Mouse (Mus musculus) G1E-ER4 (cell line): ENCODE measurements around the gene Rrp1b. TPM values are rescaled to one million over a fixed set of nuclear protein-coding genes. Genes with fewer than 3 reads are reported as not detected.

Experiments used
- GATA1 ChIP-seq: IDR thresholded peaks from one replicate; pipeline ENCODE4 v1.8.0; 2012; ENCODE audit warnings: low read length, inconsistent platforms
- polyA plus RNA-seq: library from polyadenylated mRNA; stranded (reverse); fragments of >175 nt; gene quantifications from 2 replicates; pipeline ENCODE4 v1.2.3, GENCODE M21; 2012

Gene Rrp1b
- polyA plus RNA-seq, 1 experiment = 289 TPM

DNA sequence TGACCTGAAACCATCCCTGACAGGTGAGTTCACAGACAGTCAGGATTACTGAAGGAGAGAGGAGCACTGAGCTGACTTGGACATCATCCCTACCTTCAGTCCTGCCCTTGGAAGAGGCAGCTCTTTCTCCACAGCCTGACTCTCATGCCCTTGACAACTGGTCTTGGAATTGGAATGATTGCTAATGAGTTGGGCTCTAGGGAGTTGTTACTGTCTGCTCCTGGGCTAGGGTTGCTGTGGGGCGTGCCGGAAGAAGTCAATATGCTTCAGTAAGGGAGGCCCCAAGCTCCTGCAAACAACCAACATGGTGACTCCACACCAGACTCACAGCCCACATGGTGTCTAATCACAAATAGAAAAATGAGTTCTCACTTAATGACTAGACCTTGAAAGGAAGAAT lies 21.9 kb downstream of the Rrp1b start:
- TF ChIP-seq GATA1 = no peak

DNA sequence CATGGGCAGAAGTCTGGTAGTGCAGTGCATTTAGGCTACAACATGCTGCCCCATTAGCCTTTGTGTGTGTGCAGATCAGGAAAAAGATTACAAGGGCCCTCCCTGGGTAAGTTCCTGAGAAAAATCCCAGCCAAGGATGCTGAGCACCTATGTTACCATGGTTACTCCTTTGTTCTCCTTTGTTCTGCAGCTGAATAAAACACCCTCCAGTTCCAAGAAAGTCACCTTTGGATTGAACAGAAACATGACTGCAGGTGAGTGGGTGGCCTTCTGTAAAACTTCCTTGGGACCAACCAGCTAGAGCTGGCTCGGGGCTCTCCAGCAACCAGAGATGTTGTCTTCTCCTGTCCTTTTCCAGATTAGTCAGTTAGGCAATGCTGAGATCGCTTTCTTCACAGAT lies 23.2 kb downstream of the Rrp1b start:
- TF ChIP-seq GATA1 = no peak

DNA sequence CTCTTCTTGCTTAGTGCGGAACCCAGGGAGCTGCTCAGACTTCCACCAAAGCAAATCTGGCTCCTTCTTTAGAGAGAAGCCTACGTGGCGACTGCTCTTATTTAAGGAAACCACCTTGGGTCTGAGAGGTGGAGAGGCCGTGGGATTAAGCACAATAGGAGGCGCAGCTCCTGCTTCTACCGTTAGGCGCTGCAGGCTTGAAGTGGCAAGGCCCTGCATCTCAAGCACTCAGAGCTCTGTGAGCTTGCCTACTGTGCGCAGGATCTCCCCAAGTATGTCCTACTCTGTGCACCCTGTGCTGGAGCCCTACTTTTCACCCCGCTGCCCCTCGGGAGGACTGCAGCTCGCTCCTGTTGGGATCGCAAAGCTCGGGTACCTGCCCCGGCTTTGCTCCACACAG lies 25.3 kb downstream of the Rrp1b start:
- no peak for TF ChIP-seq GATA1

DNA sequence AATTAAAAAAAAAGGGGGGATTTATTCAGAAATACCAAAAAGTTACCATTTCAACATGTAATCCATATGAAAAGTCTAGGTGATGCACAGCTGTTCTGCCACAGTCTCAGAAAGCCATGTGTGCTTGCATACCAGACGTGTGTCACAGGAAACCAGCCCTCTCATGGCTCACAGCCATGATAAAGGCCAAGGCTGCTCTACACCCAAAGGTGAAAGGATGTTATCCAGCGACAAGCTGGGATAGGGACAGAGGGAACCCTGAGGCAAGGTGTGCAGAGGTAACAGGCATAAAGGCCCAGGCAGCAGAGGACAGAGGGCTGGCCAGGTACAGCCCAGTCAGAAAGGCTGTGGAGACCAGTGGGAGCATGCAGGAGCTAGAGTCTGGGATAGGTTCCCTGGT lies 27.8 kb downstream of the Rrp1b start:
- TF ChIP-seq GATA1 = no peak

DNA sequence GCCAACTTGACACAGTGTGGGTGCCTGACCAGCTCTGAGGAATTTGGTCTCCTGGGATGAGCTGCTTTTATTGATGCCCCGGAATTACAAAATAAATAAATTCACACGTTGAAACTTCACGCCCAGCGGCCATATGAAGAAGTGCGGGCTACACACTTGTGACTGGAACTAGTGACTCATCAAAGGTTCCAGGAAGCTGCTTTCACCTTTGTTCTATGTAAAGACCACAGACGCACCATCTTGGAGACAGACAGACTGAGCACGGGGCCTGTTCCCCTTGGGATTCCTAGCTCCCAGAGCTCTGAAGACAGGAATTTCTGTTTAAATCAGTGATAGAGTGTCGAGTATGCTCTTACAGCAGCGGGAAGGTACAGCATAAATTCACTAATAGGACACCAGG lies 31.6 kb downstream of the Rrp1b start:
- TF ChIP-seq GATA1 = no peak

DNA sequence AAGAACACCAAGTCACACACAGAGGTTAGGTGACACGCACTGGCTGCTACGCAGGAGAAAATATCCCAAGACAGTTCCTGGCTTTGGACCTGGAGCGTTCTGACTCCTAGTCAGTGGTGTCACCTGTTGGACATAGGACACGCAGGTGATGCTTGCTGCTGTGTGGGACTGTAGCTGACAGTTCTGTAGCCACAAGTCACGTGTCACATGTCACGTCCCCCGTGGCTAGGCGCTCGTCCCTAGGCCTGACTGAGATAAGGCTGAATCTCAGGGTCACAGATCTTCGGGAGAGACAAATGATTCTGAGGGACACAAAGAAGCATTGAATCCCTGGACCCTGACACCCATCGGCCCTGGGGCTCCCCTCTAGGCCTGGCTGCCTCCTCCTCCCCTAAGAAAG lies 32.5 kb downstream of the Rrp1b start:
- no peak for TF ChIP-seq GATA1

DNA sequence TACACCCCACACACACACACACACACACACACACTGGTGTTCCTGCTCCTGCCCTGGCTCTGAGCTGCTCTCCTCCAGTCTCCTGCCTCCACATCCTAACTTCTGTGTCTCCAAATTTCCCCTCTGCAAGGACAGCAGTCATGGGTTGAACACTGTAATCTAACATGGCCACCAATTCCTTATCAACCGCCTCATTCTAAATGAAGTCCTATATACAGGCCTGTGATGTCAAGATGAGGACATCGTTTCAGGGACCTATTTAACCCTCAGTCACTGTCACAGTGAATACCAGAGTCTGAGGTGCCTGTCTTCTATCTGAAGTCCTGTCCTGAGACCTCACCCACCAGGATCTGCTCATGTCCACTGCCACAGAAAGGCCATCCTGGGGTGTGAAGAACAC lies 32.9 kb downstream of the Rrp1b start:
- TF ChIP-seq GATA1 = no peak

DNA sequence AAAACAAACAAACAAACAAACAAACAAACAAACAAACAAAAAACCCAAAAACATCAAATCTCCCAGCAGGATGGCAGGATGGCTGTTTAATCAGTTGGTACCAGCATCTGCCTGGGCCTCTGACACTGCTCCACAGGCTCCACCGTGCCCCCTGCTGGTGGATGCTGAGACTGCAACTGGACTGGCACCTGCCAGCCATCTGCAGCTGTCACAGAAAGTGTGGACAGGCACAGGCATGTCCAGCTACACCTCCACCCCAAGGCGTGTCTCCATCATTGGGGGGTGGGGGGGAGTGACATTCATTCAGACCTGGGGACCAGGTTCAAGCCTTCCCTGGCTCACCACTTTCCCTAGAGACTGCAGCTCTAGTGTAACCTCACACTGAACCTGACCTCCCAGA lies 37.5 kb downstream of the Rrp1b start:
- TF ChIP-seq GATA1 = no peak

DNA sequence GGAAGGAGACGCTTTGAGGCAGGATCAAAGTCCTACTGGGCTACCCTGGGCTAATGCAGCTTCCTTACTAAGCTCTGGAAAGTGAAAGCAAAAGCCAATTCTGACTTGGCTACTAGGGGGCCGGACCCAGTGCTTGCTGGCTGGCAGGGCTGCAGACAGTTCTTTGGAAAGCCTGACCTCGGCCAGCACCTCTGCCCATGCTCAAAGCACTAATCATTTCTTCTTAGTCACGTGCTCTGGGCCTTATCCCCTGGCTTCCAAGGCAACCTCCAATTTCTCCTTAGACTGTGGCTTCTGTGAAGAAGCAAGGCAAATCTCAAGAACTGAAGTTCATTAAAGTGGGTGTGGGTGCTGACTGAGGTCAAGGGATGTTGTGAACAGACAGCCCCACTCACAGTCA lies 38.8 kb downstream of the Rrp1b start:
- TF ChIP-seq GATA1 = no peak

DNA sequence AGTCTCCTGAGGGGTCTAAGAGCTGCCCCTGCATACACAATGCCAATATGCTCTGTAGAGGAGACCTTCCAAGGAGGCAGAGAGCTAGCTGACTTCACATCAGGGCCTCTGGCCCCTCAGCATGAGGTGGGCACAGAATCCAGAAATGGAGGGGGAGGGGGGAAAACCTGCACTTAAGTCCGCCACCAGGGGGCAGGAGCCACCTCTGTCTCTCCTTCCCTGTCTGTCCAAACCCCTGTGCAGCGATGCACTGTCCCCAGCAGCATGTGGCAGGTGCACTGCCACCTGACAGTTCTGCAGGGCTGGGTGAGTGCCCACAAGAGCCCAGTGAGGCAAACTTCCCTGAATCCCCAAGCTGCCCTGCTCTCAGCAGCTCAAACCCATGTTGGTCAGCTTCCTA lies 39.3 kb downstream of the Rrp1b start:
- no peak for TF ChIP-seq GATA1

DNA sequence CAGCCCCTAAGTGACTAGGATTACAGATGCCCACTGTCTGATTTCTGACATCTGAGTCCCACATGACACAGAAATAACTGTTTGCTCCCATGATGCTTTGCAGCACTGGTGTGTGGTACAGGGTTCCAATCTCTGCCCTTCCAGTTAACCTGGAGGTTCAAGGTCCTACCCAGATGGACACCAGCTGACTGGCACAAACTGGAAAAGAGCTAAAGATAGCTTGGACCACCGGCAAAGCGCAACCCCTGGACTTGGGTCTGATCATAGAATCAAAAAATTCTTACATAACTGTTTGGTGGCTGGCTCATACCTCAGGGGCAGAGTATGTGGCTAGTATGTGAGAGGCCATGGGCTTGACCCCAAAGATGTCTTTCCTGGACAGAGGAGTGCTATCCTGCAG lies 47.5 kb downstream of the Rrp1b start:
- no peak for TF ChIP-seq GATA1

DNA sequence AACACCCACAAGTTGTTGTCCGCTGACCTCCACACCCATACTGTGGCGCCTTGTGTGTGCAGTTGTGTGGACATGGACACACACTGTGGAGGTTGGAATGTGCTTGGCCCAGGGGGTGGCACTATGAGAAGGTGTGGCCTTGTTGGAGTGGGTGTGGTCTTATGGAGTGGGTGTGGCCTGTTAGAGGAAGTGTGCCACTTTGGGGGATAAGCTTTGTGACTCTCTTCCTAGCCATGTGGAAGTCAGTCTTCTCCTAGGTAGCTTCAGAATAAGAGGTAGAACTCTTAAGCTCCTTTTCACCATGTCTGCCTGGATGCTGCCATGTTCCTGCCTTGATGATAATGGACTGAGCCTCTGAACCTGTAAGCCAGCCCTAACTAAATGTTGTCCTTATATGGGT lies 51.2 kb downstream of the Rrp1b start:
- TF ChIP-seq GATA1 = no peak

DNA sequence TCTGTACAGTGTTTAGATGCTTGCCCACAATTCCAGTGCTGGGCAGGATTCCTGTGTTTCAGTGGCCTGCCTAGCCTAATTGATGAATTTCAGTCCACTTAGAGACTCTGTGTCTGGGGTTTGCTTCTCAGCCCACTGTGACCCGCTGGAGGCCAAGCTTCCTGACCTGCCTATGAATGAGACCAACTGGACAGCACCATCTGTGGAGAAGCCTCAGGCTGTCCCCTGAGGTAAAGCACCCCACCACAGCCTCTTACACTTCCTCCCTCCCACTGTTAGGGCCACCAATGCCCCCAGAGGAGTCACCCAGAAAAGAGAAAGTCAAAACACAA lies 55.1 kb downstream of the Rrp1b start:
- TF ChIP-seq GATA1 = no peak

DNA sequence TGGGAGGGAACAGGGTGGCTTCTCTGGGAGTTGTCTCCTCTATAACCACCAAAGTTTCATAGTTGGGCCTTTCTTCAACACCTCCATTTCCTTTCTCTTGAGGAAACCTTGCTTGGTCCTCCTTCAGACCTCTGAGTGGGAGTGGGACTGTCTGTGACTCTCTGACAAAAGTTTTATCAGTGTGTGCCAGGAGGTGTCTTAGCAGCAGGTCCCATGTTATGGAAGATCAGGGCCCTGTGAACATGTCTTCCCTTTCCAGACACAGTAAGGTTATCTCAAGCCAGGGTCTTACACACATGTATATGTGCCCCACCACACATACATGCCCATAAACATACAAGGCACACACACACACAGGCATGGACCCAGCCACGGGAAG lies 56.3 kb downstream of the Rrp1b start:
- TF ChIP-seq GATA1 = no peak

DNA sequence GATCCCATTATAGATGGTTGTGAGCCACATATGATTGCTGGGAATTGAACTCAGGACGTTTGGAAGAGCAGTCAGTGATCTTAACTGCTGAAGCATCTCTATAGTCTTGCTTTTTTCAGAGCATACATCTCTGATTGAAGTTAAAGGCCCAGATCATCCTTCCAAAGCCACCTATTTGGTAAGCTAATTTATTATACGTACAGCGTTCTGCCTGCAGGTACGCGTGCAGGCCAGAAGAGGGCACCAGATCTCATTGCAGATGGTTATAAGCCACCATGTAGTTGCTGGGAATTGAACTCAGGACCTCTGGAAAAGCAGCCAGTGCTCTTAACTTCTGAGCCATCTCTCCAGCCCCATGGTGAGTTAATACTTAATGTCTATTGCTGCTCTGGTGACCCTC lies 57.0 kb downstream of the Rrp1b start:
- no peak for TF ChIP-seq GATA1

DNA sequence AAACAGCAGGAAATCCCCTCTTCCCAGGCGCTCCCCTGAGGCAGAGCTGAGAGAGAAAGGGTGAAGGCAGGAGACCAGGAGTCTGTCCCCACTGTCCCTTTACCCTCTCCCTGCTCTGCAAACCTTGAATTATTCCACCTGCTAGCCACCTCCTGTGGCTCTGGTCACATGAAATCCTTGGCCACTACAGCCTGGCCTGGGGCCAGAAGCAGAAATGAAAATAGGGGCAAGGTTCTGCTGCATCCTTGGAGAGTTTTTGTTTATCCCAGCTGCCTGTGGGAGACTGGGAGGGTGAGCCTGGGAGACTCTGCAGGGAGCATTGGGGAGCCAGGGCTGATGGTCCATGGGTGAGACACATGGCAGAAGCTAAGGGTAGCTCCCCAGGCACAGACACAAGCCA lies 61.8 kb downstream of the Rrp1b start:
- TF ChIP-seq GATA1 = no peak

DNA sequence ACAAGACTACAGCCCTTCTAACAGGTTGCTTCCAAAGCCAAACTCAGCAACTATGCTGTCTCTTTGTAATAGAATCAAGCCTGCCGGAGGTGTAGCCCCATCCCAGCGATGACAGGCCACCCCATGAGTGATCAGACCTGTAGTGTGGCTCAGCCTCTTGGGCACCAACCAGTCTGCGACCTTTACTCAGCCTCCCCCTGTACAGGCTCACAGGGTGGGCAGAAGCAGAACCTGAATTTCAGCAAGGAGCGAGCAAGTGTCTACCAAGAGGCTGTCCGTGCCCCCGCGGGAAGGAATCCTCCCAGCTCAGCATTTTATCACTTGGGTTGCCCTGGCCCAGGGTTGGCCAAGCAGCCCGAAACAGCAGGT lies 63.7 kb downstream of the Rrp1b start:
- TF ChIP-seq GATA1 = no peak

DNA sequence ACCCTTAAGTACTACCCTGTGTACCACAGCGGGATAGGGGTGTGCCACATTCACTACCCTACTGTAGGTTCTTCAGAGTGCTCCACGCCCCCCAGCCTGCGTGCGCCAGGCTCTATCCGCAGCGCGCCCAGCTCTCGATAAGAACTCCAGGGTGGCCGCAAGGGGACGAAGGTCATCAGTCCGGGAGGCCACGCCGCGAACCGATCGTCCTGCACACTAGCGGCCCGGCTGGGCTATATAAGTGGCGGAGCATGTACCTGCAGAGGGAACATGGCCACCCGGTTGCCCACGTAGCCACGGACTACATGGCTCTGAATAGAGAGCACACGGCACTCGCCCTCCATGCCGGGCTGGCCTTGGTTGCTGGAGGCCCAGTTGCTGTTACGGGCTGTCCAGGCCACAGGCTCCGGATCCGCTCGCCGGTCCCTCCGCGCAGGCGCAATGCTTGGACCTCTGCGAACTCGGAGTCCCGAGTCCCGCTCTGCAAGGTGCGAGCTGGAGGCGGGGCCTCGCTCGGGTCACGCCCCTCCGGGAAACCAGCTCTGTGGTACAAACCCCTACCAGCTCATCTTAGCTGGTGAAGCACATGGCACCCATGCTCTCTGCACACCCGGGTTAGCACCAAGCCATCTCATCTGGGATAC lies 64.2 kb downstream of the Rrp1b start:
- no peak for TF ChIP-seq GATA1
